8 mouse cellular contexts compared by ENCODE assay signal in the genomic region with DNA sequence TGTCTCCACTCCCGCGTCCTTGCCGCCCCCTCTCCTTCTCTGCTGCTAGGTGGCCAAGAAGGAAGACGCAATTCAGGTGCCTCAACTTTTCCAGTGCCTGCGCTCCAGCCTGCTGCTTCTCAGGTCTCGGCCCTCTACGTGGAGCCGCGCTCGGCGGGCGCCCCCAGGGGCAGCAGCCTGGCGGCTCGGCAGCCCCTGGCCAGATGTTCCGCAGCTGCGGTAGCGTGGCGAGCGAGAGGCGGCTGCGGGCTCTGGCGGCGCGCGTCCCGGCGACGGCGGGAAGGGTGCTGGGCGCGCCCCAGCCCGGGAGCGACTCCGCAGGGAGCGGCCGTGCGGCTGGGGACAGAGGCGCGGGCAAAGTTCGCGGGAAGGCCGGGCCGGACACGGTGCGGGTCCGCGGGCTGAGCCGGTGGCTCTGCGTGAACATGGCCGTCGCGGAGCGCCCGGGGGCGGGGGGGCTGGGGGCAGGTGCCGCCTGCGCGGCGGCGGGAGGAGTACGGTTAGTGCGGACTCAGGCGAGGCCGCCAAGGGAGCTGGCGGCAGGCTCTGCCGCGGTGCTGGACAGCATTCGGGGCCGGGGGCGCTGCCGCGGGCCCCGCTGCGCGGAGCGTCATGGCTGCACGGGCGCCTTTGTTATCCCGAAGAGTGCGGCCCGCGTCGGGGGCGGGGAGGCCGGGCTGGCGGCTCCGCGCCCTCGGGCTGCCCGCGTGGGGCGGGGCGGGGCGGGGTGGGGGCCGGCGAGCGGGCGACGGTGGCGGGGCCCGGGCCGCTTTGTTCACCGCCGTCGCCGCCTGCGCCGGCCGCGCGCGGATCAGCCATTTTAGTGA. TPM values are rescaled to one million over a fixed set of nuclear protein-coding genes. Genes with fewer than 3 reads are reported as not detected.
A peak's percentile ranks its signal among the peaks of the same experiment; 100 is the strongest.
DNase-seq lines count a peak whose midpoint lies in the region; ATAC-seq and TF ChIP-seq lines count a peak whose summit lies in the region.

No protein-coding gene starts in this region.

- peak overlapping the region; percentile 83 for H3K4me3 ChIP-seq in cerebellum, adult 2 months (replicated peaks; ENCODE audit: insufficient read depth, low read depth, low read length)
- peak overlapping the region; percentile 92 for H3K4me3 ChIP-seq in kidney, adult 2 months (ENCODE audit: insufficient read depth, low read depth, low read length)

- peak; percentile 59 for DNase-seq in 3134 (ENCODE audit: extremely low read depth, insufficient read length, low spot score)
- peak; percentile 48 for DNase-seq in CD4-positive helper T cell, adult 2 months (ENCODE audit: low read depth, low spot score)
- peak; percentile 9 to 20 for DNase-seq in cerebellum, adult 2 months
- DNase-seq in kidney, adult 2 months = peak; percentile 40
- DNase-seq in lung, postnatal 14 days = peak; percentile 5
- DNase-seq in spleen, postnatal 14 days (ENCODE audit: low spot score in 2 of 2) = peak; percentile 7 to 13
- DNase-seq in layer of hippocampus, adult 8-10 months (ENCODE audit: low spot score in 2 of 2) = no peak

- H3K27me3 ChIP-seq in cerebellum, adult 2 months (ENCODE audit: control insufficient read depth, insufficient read depth, low read length) = no peaks in the 10 kb centered on the region
- H3K27me3 ChIP-seq in kidney, adult 2 months (replicated peaks; ENCODE audit: control insufficient read depth, insufficient read depth, low read length) = no peaks in the 10 kb centered on the region

- ATAC-seq in granulocyte monocyte progenitor cell, adult 5-6 weeks (replicated peaks; ENCODE audit: poor library complexity, severe bottlenecking) = peak; percentile 8

- no peak for TF ChIP-seq POLR2A in cerebellum, adult 2 months (IDR thresholded peaks at IDR 0.05; ENCODE audit: borderline replicate concordance, insufficient read depth, low read length)
- no peak for TF ChIP-seq POLR2A in kidney, adult 2 months (IDR thresholded peaks at IDR 0.05; ENCODE audit: low read depth, low read length)

- 8% methylated on average over 61 of the region's 112 CpGs for WGBS in cerebellum, adult 2 months
- under 1% methylated on average over 42 of the region's 112 CpGs for WGBS in kidney, adult 2 months

- no peaks in the 10 kb centered on the region for H3K4me1 ChIP-seq in cerebellum, adult 2 months (ENCODE audit: control insufficient read depth, insufficient read depth, low read length)
- no peaks in the 10 kb centered on the region for H3K4me1 ChIP-seq in kidney, adult 2 months (ENCODE audit: control insufficient read depth, insufficient read depth, low read length)

- no peak overlapping the region for H3K27ac ChIP-seq in cerebellum, adult 2 months (ENCODE audit: insufficient read depth, low read length)
- H3K27ac ChIP-seq in kidney, adult 2 months (ENCODE audit: insufficient read depth, low read depth, low read length) = peak overlapping the region; percentile 83

- TF ChIP-seq CTCF in cerebellum, adult 2 months (IDR thresholded peaks at IDR 0.05; ENCODE audit: borderline replicate concordance, insufficient read depth, low read depth, low read length) = no peak
- TF ChIP-seq CTCF in kidney, adult 2 months (conservative IDR thresholded peaks at IDR 0.05; ENCODE audit: insufficient read depth, insufficient read length, low read depth, low read length) = no peak

- no peaks in the 10 kb centered on the region for H3K36me3 ChIP-seq in kidney, adult 2 months (ENCODE audit: control insufficient read depth, insufficient read depth, low read length)

RNA-seq across cellular contexts. Expression of gene Hmgb3, which starts 0.6 kb away (rescaled TPM):
- polyA plus RNA-seq in cerebellum, adult 2 months (2012; rRNA removed) = 25.0 and 29.4 TPM in 2 replicates
- total RNA-seq in granulocyte monocyte progenitor cell, adult 5-6 weeks (2014; fragmentation: Nextera tagmentation) = 66.0 and 79.2 TPM in 2 replicates
- 129 and 138 TPM in 2 replicates for total RNA-seq in granulocyte monocyte progenitor cell, adult 5-6 weeks (2017)
- polyA plus RNA-seq in kidney, adult 2 months (2012; rRNA removed) = 15.0 and 17.0 TPM in 2 replicates
- 10 to 100 TPM; 11.6 to 19.2 (median 13.2) TPM for total RNA-seq in layer of hippocampus, adult 8-10 months (2022)

Comparison
In these comparisons a context has a peak if more than half of its experiments do, and no peak if none do; other contexts are left out.
1. DNase-seq: peak in 3134 (single experiment), CD4-positive helper T cell, adult 2 months (single experiment), cerebellum, adult 2 months (2 of 2), kidney, adult 2 months (single experiment), lung, postnatal 14 days (single experiment) and spleen, postnatal 14 days (2 of 2); none in layer of hippocampus, adult 8-10 months (0 of 2).